Mouse (Mus musculus) left cerebral cortex, postnatal 25 days (tissue): ENCODE results near the gene Ttc19. TPM values are rescaled to one million over a fixed set of nuclear protein-coding genes. Genes with fewer than 3 reads are reported as not detected.

Source experiments
- DNase-seq, 2 experiments: peaks; one replicate each; pipeline ENCODE4 v3.0.0; 2022; ENCODE audit warnings: low spot score in 2 of 2, mixed read lengths in 1 of 2
- intact Hi-C: fragments of 180-260 bp; cut with DNase I; formaldehyde crosslinking; loops from one replicate; pipeline ENCODE4 v1.15.1; 2025
- total RNA-seq, 2 experiments: library from RNA; stranded (reverse); gene quantifications; 2 replicates each; pipeline ENCODE4 v1.2.3; 2021

The Ttc19 gene
- total RNA-seq = 10 to 100 TPM; 84.9 to 88.4 TPM

DNA sequence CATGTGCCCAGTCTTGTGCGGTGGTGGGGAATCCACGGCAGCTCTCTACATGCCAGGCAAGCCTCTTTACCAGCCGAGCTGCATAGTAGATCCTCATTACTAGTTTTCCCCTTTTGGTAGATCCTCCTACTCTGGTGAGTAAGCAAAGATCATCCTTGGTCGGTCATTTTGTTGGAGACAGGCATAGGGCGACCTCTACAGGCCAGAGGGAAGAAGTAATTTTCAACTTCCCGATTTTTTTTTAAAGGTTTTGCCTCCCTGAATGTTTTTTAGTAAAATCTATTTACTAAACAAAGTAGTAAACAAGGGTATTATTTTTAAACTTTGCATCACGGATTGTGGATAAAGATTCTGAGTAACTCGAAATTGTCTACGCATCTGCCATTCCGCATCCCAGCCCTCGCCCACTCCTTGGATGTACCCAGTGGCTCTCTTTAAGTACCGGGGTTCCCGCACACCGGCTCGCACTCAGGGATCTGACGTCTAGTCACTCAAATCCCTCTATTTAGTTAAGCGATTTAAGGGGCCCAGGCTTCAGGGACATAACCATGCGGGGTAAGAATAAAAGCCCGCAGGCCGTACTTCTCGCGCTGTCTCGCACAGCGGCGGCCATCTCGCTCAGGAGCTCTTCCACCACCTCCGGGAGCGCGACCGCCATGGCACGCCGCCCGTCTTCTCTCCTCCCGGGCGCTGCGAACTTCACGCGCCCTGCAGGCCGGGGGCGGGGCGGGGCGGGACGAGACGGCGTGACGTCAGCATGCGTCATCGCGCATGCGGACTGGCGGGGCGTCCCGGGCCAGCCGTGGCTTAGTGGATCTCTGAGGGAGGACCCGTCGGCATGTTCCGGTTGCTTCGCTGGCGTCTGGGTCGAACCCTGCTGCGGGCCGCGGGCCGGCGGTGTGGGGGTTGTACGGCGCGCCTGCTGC, at the start of gene Ttc19, which contains the start of gene Zswim7:
Ttc19 (plus strand) TSS at position 799 of the 926 bp plus-strand sequence.
Zswim7 (minus strand) TSS at position 701 of the 926 bp plus-strand sequence.
- intact Hi-C loops = loop anchor here (1.0 to 2.0 kb wide), 3 partner anchors 154 to 332 kb away; no protein-coding TSS in a partner anchor

GRCm38 (mm10) chr11:62240631-62241261, 40.5 kb upstream of the Ttc19 start:
- intact Hi-C loops = no loop called here
- DNase-seq = no peak

More for the DNA sequence above, at the start of gene Ttc19, which contains the start of gene Zswim7:
- peak; percentile 92 to 94 for DNase-seq

GRCm38 (mm10) chr11:62243871-62244270, 37.4 kb upstream of the Ttc19 start:
- no peak for DNase-seq
- intact Hi-C loops = no loop called here

GRCm38 (mm10) chr11:62244471-62244870, 36.8 kb upstream of the Ttc19 start:
- intact Hi-C loops = no loop called here
- no peak for DNase-seq

DNA sequence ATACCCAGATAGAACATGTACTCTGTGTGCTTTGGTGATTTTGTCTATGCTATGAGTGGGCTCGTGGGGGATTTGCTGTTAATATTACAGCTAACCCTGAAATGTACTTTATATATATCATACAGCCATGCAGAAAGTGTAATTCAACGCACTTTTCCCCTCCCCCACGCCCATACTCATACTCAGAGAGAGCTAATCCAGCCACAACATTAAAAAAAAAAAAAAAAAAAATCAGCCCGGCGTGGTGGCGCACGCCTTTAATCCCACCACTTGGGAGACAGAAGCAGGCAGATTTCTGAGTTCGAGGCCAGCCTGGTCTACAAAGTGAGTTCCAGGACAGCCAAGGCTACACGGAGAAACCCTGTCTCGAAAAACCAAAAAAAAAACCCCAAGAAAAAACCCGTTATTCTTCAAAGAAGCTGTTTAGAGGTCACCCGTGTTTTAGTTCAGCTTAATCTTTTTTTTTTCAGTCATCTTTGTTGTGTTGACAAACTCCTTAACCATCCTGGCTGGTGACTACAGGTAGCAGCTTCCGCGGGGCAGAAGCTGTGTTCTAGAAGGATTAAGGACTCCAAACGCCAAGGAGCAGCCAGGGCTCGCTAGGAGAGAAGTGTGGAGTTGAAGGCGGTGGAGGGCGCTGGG, 33.4 kb upstream of the Ttc19 start:
- DNase-seq = no peak
- intact Hi-C loops = no loop called here

- intact Hi-C loops = no loop called here
- DNase-seq = peak in 1 of 2 experiments; percentile 13
Observed at GRCm38 (mm10) chr11:62248401-62249244, 32.6 kb upstream of the Ttc19 start, which contains the start of gene Adora2b. TSS of gene Adora2b (plus strand) at chr11:62248984.

GRCm38 (mm10) chr11:62249266-62250037, 31.8 kb upstream of the Ttc19 start:
- DNase-seq = peak; percentile 11 to 44
- intact Hi-C loops = no loop called here

DNA sequence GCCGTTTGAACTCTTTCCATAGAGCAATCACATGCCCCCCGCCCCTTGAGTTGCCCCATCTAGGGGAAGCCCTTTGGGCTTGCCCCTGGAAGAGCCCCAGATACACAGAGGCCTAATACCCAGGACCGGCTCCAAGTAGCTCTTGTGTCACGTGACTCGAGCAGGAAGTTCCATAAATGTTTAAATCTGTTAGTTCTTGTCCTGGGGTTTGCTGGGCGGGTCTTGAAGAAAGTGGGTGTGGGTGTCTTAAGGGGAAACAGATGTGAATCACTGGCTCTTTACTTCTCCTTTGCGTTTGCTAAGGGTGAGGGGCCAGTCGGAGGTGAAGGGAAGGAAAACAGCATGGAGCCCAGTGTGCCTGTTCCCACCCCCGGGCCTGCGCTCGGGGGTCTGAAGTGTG, 30.2 kb upstream of the Ttc19 start:
- intact Hi-C loops = no loop called here
- DNase-seq = no peak

- no peak for DNase-seq
- intact Hi-C loops = no loop called here
Observed at GRCm38 (mm10) chr11:62253380-62253779, 27.9 kb upstream of the Ttc19 start.

DNA sequence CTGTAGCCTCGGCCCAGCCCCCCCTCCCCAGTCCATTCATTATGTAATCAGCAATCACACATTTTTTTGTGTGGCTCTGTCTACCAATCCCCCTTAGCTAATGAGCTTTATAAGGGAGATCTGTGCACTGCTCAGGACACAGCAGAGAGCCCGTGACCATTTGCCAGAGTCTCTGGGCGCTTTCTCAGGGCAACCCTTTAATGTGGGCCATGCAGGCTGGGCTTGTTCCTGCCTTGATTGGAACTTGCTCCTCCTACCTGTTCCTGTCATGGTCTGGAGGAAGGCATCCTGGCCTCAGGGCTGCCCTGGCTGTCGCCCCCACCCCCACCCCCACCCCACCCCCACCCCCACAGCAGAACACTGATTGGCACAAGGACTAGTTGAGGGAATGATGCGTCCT, 22.1 kb upstream of the Ttc19 start:
- intact Hi-C loops = no loop called here
- DNase-seq = no peak

GRCm38 (mm10) chr11:62263599-62263998, 17.7 kb upstream of the Ttc19 start:
- intact Hi-C loops = no loop called here
- no peak for DNase-seq

- DNase-seq = no peak
- intact Hi-C loops = no loop called here
Observed at GRCm38 (mm10) chr11:62264018-62264417, 17.3 kb upstream of the Ttc19 start.

GRCm38 (mm10) chr11:62265642-62266041, 15.6 kb upstream of the Ttc19 start:
- intact Hi-C loops = loop anchor here (5.0 kb wide), 1 partner anchor 63 kb away; no protein-coding TSS in a partner anchor
- no peak for DNase-seq

DNA sequence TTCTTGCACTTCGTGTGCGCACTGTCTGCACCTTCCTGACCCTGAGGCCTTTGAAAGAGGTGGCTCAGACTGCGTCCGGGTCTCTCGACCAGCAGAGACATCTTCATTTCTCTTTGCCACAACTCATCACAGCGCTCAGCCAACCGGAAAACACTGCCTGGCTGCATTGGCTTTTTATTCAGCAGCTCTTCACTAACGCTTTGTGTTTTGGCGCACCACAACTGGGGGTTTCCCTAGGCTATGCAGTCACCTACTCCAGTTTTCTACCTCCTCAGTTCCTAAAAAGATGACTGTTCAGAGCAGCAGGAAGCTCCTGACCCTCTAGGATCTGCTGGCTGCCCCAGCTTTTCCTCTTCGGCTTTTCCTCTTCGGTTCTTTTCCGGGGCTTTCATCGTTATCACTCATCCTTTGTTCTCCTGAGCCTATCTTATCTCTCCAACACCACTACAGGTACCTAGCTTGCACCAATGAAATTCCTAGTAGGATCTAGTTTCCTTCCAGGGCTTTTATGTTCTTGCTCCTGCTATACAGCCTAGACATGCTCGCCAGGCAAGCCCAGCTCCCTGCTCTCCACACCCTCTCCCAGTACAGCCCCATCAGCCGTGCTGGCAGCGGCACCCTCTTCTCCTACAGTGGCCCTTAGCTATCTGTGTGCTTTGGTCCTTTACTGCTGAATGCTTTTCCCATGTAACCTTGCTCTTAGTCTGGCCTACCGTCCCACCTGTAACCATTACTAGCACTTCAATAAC, 14.6 kb upstream of the Ttc19 start:
- intact Hi-C loops = loop anchor here (5.0 kb wide), 1 partner anchor 64 kb away; no protein-coding TSS in a partner anchor
- DNase-seq = no peak

- intact Hi-C loops = loop anchor here (5.0 kb wide), 1 partner anchor 66 kb away; no protein-coding TSS in a partner anchor
- no peak for DNase-seq
Observed at GRCm38 (mm10) chr11:62268381-62268780, 12.9 kb upstream of the Ttc19 start.

- intact Hi-C loops = loop anchor here (5.0 kb wide), 1 partner anchor 67 kb away; no protein-coding TSS in a partner anchor
Observed at GRCm38 (mm10) chr11:62269097-62269496, 12.2 kb upstream of the Ttc19 start.

DNA sequence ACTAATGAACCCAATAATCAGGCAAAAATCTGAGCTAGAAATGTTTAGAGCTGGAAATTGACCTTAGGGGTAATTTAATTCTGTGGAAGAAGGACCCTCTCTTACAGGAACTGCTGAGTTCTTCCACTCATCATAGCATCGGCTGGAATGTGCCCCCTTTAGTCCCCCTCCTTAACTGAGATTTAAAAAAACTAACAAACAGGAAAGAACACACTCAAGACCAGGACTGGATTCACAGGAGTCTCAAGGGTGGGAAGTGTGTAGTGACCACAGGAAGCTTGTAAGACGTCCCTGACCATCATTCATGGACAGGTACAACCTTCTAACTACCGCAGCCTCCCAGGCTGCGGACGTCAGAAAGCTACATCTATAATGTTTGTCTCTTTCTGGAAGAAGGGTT, 10.4 kb upstream of the Ttc19 start:
- intact Hi-C loops = no loop called here
- DNase-seq = no peak

More at GRCm38 (mm10) chr11:62269097-62269496, 12.2 kb upstream of the Ttc19 start:
- DNase-seq = no peak
